Mouse (Mus musculus) embryo, embryonic 10.5 days (tissue): Measurements from ENCODE around the gene Il12rb1.
A peak's percentile ranks its signal among the peaks of the same experiment; 100 is the strongest.
"Not testable (repeated sequence)": the region's sequence is repeated elsewhere in the genome, so short reads cannot be mapped to it uniquely, and the experiment has no call there.

Experiments
- DNase-seq: peaks from one replicate; pipeline ENCODE4 v3.0.0-alpha.2; 2015; ENCODE audit warnings: low spot score

Gene Il12rb1

DNA sequence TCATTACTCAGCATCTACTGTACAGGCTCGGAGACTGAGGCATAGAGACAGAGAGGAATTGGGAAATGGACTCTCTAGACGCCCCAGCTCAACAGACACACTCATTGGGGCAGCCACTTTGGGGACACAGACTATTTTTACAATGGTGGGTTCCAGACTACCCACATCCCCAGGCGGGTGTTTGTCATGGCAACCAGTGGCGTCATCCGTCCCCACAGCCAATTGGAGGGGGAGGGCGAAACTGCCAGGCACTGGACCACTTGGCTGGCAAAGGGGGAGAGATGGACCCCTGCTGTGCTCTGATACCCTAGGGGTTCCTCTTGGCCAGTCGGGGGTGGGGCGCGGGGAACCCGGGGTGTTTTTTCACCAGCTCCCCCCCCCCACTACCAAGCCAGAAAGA is 7.6 kb upstream of the Il12rb1 start:
- no peak for DNase-seq

- DNase-seq, result no peak
Observed at GRCm38 (mm10) chr8:70801156-70801555, 7.1 kb upstream of the Il12rb1 start.

- DNase-seq, result no peak
Observed at GRCm38 (mm10) chr8:70801830-70802229, 6.4 kb upstream of the Il12rb1 start.

GRCm38 (mm10) chr8:70802786-70803510 is 5.3 kb upstream of the Il12rb1 start:
- DNase-seq, result no peak

DNA sequence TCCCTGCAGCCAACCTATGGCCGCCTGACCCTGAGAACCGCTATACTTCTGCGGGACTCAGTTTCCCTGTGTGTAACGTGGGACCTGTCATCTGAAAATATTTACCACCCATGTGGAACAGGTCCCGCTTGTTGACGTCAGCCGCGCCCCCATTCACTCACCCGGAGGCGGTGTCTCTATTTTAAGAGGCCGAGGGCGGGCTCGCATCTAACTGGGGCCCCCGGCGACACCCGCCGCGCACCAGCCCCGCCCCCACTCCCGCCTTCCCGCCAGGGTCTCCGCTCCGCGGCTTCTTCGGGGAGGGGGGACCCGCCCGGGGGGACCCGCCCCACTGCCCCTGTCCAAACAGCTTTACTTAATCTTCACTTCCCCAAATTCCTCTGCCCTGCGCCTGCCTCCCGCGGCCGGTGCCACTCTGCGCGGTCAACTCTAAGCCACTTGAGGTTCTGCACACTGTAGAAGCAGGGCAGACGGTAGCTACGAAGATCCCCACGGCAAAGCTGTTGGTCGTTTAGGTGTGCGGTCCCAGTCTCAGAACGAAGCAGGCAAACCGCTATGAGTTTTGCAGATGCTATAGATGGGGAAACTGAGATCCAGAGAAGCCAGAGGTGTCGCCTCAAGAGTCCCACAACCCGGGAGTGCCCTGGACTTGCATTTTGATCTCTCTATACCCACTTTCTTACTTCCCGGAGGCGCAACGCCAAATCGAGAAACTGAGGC is 4.3 kb upstream of the Il12rb1 start:
- peak; percentile 33 for DNase-seq

GRCm38 (mm10) chr8:70804481-70805206 is 3.6 kb upstream of the Il12rb1 start, which contains the start of gene Mast3:
Mast3 (minus strand) TSS chr8:70805054.
- peak; percentile 90 for DNase-seq

GRCm38 (mm10) chr8:70806541-70806940 is 1.7 kb upstream of the Il12rb1 start:
- no peak for DNase-seq

DNA sequence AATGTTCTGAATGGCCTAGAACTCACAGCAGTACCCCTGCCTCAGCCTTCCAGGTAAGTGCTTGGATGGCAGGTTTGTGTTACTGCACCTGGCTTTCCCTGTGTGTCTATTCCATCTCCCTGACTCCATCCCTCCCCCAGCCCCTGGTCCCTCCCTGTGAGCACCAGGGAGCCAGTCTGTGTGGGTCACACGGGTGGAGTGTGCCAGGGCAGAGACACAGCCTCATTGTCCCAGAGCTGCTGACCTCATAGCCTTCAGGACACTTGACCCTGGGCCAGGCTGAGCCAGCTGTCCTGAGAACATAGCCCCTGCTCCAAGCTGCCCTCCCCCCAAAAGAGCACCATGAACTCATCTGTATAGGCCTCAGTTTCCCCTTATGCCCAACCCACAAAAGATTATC is 945 bp upstream of the Il12rb1 start:
- no peak for DNase-seq

GRCm38 (mm10) chr8:70808955-70809701 is 879 bp downstream of the Il12rb1 start:
- DNase-seq, result no peak

GRCm38 (mm10) chr8:70810962-70811680 is 2.9 kb downstream of the Il12rb1 start:
- DNase-seq, result no peak

DNA sequence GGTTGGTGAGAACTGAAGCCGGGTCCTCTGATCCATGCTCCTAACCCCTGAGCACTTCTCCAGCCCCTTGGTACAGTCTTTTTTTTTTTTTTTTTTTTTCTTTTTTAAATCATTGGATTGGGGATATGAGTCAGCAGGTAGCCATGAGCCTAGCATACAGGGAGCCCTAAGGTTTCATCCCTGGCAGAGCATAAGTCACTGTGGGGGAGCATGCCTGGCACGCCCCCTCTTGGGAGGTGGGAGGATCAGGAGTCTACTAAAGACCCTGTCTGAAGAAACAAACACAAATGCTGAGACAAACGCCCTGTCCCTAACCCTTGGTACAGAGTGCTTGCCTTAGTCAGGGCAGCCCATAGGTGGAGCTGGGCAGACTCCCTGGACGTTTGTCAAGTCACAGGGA is 3.8 kb downstream of the Il12rb1 start:
- no peak for DNase-seq

DNA sequence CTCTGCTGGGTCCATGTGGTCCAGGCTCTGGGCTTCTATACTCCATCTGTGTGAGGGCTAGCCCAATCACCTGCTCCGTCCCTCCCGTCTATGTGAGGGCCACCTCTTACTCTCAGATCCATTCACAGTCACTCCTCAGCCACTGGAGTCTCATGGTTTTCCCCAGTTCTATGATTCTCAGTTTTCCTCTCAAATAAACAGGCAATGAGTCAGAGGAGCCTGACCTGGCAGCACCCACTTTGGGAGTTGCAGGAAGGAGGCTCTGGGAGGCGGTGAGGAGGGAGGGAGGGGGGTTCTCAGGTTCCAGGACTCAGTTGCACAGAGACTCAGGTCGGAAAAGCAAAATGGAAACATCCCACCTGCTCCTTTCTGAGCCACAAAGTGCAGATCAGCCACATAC is 4.6 kb downstream of the Il12rb1 start:
- no peak for DNase-seq

GRCm38 (mm10) chr8:70816679-70817078 is 8.4 kb downstream of the Il12rb1 start:
- DNase-seq, result no peak

GRCm38 (mm10) chr8:70820101-70820935 is 12.1 kb downstream of the Il12rb1 start:
- DNase-seq, result peak; percentile 87

DNA sequence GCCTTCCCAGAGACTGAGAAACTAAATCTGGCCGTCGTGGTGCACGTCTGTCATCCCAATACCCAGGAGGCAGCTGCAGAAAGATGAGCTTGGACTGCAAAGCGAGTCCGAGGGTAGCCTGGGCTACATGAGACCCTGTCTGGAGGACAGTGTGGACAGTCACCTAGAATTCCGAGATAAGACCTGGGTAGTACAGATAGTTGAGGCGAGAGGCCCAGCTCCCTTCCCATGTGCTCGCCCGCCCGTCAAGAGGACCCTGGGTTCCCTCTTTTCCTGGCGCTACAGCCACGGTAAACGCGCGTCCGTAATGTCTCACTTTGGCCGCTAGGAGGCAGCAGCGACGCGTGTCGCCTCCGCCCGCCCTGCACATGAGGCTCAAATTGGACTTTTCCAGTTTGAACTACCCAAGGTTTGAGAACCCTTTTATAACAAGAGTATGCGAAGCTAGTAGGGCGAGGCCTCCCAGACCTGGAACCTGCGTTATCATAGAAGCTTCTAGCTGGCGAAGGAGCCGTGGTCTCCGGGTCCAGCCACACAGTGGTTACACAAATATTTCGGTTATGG is 13.2 kb downstream of the Il12rb1 start:
- peak; percentile 88 for DNase-seq

DNA sequence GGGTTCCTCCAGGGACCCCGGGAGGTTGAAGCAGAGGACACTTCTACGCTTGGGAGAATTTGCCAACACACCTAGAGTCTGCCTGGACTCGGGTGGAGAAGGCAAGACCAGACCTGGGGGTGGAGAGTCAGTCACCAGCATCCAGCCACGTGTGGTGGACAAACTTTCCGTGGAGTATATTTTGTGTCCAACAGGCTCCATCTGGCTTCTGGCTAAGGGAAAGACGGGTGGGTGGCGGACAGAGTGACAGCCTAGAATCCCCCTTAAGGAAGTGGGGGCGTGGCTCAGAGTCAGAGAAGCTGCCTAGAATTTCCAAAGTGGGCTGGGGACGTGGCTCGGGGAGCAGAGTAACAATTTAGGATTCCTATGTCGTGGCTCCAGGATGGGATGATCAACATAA is 13.7 kb downstream of the Il12rb1 start:
- DNase-seq, result no peak

DNA sequence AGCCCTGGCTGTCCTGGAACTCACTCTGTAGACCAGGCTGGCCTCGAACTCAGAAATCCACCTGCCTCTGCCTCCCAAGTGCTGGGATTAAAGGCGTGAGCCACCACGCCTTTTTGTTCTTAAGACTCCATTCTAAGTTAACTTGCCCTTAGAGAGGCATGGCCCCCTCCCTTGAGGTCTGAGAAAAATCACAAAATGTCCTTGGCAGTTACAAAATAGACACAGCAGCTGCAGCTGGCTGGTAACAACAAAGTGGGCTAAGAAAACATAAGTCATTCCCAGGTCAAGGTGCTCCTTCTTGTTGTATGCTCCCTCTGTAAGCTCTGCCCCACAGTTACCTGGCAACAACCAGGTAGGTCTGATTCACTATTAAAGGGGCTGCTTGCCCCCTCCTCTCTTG is 14.3 kb downstream of the Il12rb1 start:
- DNase-seq, result not testable (repeated sequence)

DNA sequence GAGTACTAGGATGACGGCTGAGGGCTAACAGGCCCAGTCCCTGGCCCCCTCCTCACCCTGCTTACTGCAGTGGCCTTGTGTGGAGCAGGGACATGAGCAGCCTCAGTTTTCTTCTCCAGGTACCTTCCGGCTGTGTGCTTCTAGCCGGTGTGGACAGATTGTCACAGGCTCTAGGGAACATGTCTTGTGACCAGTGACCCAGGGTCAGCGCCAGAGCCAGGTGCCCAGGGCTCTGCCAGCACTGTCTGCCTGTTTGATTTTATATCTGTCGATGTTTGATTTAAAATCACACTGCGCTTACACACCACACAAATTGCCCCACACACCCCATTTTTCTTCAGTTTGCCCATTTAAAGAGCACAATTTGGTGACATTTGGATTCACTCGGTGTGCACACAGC is 15.6 kb downstream of the Il12rb1 start:
- DNase-seq, result no peak

GRCm38 (mm10) chr8:70825816-70826215 is 17.6 kb downstream of the Il12rb1 start:
- no peak for DNase-seq

DNA sequence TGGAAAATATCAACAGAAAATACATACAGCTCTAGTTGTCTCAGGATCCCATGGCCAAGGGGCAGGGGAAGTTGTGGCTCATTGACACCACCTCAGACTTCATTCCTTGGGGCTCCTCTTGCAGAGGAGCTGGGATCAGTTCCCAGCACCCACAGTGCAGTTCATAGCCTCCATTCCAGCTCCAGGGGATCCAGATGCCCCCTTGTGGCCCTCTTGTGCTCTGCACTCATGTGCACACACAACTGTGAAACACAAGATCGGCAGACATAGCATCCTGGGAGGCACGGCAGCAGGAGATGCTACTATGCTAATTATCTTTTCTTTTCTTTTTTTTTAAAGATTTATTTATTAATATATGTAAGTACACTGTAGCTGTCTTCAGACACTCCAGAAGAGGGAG is 18.8 kb downstream of the Il12rb1 start:
- no peak for DNase-seq
